Mouse (Mus musculus): Measurements from ENCODE around the gene Aspa. TPM values are rescaled to one million over a fixed set of nuclear protein-coding genes. Genes with fewer than 3 reads are reported as not detected.
"Not testable (repeated sequence)": the region's sequence is repeated elsewhere in the genome, so short reads cannot be mapped to it uniquely, and the experiment has no call there.

The Aspa gene
- polyA plus RNA-seq (2015; fragmentation: Nextera tagmentation; extraction: Ambion mirVana), result 0.94 and 1.3 TPM in 2 replicates

DNA sequence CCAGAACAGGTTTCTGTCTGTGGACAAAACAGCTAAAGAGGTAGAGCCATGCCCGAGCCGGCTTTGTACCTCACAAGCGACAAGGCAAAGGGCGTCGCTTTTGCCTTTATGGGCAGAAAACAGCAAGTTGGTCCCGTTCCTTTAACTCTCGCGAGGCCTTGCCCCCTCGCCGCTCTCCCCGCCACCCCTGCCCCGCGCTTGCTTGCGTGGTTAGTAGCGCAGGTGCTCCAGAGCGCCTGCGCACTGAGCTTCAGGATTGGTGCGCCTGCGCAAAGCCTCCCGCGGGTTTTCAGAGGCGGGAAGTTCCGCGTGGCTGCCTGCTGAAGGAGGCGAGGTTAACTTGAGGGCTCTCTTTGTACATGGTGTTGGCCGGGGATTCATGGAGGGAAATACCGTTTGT lies at the start of gene Aspa, which contains the start of the genes Gm49340 and Spata22:
Gene Aspa, minus strand, starts transcription at position 155 of the 400 bp plus-strand sequence.
Gene Gm49340, plus strand, starts transcription at position 300 of the 400 bp plus-strand sequence.
Gene Spata22, plus strand, starts transcription at position 300 of the 400 bp plus-strand sequence.
- no peaks in the 10 kb centered on the region for H3K27me3 ChIP-seq (replicated peaks)
- no peaks in the 10 kb centered on the region for H3K36me3 ChIP-seq
- 81% methylated on average over 27 of the region's 27 CpGs for WGBS
- H3K4me1 ChIP-seq (replicated peaks), result 0 out of 2 replicates have a peak, but pooled peaks cover 4% of the 10 kb centered on the region
- no peak within 1 kb of the TSS for H3K27ac ChIP-seq
- H3K4me2 ChIP-seq (replicated peaks), result no peak within 1 kb of the TSS
- no peak for ATAC-seq
- H3K9me3 ChIP-seq, result no peaks in the 10 kb centered on the region
- no peak within 1 kb of the TSS for H3K9ac ChIP-seq
- no peak within 1 kb of the TSS for H3K4me3 ChIP-seq (replicated peaks)

DNA sequence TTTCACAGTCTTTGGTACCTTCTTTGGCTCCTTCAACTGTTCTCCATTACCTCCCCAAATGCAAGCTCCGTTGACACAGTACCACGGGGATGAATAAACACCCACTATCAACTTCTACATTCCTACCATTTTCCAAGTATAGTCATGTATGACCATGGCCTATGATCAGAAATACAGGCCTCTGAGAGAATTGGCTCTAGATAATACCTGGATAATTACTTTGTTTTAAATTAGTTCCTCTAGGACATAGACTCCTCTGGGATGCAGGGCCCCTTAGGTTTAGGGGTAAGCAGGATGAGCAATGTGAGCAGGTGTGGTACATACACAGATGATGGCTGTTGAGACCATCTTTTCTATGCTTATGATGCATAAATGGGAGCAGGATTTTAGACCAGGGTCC lies 41.5 kb upstream of the Aspa start, which contains the start of gene Olfr376:
Gene Olfr376, plus strand, starts transcription at position 301 of the 400 bp plus-strand sequence.
- no peaks in the 10 kb centered on the region for H3K27me3 ChIP-seq (replicated peaks)
- H3K36me3 ChIP-seq, result no peaks in the 10 kb centered on the region
- WGBS, result 89% methylated on average over 2 of the region's 2 CpGs
- H3K27ac ChIP-seq, result no peak within 1 kb of the TSS
- no peaks in the 10 kb centered on the region for H3K4me1 ChIP-seq (replicated peaks)
- H3K4me3 ChIP-seq (replicated peaks), result no peak within 1 kb of the TSS
- ATAC-seq, result no peak
- no peak within 1 kb of the TSS for H3K9ac ChIP-seq
- H3K4me2 ChIP-seq (replicated peaks), result no peak within 1 kb of the TSS
- H3K9me3 ChIP-seq, result no peaks in the 10 kb centered on the region

DNA sequence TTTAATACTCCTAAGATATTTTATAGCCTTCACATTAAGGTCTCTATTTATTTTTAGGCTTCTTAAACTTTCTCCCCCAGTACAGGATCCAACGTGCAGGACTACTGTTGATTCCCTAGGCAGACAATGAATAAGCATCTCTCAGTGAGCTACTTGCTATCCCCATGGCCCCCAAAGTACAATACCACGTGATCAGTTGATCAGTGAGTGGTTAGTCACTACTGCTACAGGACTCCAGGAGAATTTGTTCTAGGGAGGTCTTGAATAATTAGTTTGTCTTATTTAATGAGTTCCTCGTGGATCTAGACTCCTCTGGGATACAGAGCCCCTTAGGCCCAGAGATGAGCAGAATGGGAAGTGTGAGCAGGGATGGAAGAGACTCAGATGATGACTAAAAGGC lies 21.1 kb upstream of the Aspa start, which contains the start of gene Olfr20:
Gene Olfr20, plus strand, starts transcription at position 301 of the 400 bp plus-strand sequence.
- no peaks in the 10 kb centered on the region for H3K9me3 ChIP-seq
- H3K9ac ChIP-seq, result no peak within 1 kb of the TSS
- H3K4me2 ChIP-seq (replicated peaks), result no peak within 1 kb of the TSS
- no peaks in the 10 kb centered on the region for H3K4me1 ChIP-seq (replicated peaks)
- no peak for ATAC-seq
- H3K4me3 ChIP-seq (replicated peaks), result no peak within 1 kb of the TSS
- 45% methylated on average over 3 of the region's 3 CpGs for WGBS
- no peaks in the 10 kb centered on the region for H3K27me3 ChIP-seq (replicated peaks)
- no peaks in the 10 kb centered on the region for H3K36me3 ChIP-seq
- no peak within 1 kb of the TSS for H3K27ac ChIP-seq

DNA sequence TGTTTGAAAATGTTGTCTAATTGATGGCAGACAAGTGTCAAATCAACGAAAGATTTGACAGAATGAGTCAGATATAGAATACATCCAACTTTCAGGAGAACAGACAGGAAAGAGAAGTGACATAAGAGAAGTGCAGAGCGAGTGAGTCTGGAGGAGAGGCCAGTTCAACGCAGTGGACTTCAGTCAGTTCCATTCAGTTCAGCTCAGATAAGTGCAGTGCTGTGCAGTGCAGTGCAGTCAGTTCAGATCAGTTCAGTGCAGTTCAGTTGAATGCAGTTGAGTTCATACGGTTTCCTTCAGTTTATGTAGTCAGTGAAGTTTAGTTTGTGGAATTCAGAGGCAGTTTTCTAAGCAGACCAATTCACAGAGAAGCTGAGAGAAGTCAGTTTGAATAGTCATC lies 7.5 kb upstream of the Aspa start:
- no peaks in the 10 kb centered on the region for H3K36me3 ChIP-seq
- H3K9ac ChIP-seq, result no peak overlapping the region
- no peak for ATAC-seq
- no peaks in the 10 kb centered on the region for H3K9me3 ChIP-seq
- H3K27ac ChIP-seq, result no peak overlapping the region
- no peaks in the 10 kb centered on the region for H3K27me3 ChIP-seq (replicated peaks)
- H3K4me2 ChIP-seq (replicated peaks), result no peak overlapping the region
- WGBS, result 79% methylated on average over 4 of the region's 4 CpGs
- no peak overlapping the region for H3K4me3 ChIP-seq (replicated peaks)
- H3K4me1 ChIP-seq (replicated peaks), result no peaks in the 10 kb centered on the region

DNA sequence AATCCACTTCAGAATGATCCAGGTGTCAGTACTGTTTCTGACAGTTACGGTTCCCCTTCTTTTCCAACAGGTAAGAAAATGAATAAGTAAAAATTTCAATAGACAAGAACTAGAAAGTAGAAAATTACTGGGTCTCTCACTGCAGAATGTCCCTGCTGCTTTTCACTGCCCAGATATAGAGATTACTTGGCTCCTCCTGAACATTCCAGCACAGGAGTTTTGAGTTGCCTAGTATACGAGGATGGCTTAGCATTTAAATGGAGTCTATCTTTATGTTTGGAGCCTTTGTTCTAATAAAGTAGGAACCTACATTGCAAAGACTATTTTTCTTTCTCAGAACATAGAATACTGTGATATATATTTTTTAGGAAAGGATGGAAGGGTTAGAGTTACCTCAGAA lies 4.0 kb upstream of the Aspa start:
- 67% methylated on average over 2 of the region's 2 CpGs for WGBS
- ATAC-seq, result no peak
- Histone ChIP-seq H3K4me1 (replicated peaks) (no peaks in the 10 kb centered on the region), H3K9me3 (no peaks in the 10 kb centered on the region), H3K27ac (no peak overlapping the region), H3K4me3 (replicated peaks) (no peak overlapping the region), H3K27me3 (replicated peaks) (no peaks in the 10 kb centered on the region), H3K36me3 (no peaks in the 10 kb centered on the region), H3K9ac (no peak overlapping the region), H3K4me2 (replicated peaks) (no peak overlapping the region)

DNA sequence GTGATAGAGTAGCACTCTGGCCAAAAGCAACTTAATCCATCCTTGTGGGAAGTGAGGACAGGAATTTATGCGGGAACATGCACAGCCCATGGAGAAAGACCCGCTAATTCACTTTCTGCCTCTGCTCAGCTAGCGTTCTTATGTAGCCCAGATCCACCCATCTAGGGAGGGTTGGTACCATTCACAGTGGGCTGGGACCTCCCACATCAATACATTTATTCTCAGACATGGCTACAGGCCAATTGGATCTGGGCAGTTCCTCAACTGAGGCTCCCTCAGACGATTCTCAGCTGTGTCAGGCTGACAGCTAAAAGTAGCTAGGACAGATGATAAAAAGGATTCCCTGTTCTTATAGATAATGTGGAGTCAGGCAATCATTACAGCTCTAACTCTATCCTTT lies 2.0 kb downstream of the Aspa start:
- no peaks in the 10 kb centered on the region for H3K36me3 ChIP-seq
- H3K9ac ChIP-seq, result no peak overlapping the region
- no peak overlapping the region for H3K27ac ChIP-seq
- 0 out of 2 replicates have a peak, but pooled peaks cover 4% of the 10 kb centered on the region for H3K4me1 ChIP-seq (replicated peaks)
- H3K27me3 ChIP-seq (replicated peaks), result no peaks in the 10 kb centered on the region
- H3K9me3 ChIP-seq, result no peaks in the 10 kb centered on the region
- 54% methylated on average over 4 of the region's 4 CpGs for WGBS
- no peak overlapping the region for H3K4me3 ChIP-seq (replicated peaks)
- peak; percentile 27 for ATAC-seq
- no peak overlapping the region for H3K4me2 ChIP-seq (replicated peaks)

DNA sequence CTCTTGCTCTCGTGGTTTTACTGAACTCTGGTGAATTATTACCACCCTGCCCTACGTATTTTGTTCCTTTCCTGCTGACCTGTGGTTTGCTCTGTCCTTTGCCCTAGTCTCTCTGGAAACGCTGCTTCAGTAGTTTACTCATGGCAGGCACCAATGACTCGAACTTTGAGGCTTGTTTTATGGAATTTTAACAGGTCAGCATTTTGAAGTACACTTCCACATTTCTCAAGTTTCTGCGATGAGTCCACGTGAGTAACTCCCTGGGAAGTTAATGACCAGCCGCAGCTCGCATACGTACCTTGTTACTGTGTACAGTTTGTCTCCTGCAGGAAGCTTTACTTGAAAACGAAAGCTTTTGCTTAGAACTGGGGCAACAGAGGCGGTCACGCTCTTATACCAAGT lies 2.9 kb downstream of the Aspa start:
- H3K27me3 ChIP-seq (replicated peaks), result no peaks in the 10 kb centered on the region
- H3K27ac ChIP-seq, result 0 out of 2 replicates have a peak overlapping the region, but pooled peaks have one; percentile 23
- H3K9me3 ChIP-seq, result no peaks in the 10 kb centered on the region
- WGBS, result 23% methylated on average over 12 of the region's 12 CpGs
- peak overlapping the region; percentile 37 for H3K4me2 ChIP-seq (replicated peaks)
- peak; percentile 94 for ATAC-seq
- no peaks in the 10 kb centered on the region for H3K36me3 ChIP-seq
- no peak overlapping the region for H3K4me3 ChIP-seq (replicated peaks)
- H3K9ac ChIP-seq, result no peak overlapping the region
- H3K4me1 ChIP-seq (replicated peaks), result 0 out of 2 replicates have a peak, but pooled peaks cover 4% of the 10 kb centered on the region

DNA sequence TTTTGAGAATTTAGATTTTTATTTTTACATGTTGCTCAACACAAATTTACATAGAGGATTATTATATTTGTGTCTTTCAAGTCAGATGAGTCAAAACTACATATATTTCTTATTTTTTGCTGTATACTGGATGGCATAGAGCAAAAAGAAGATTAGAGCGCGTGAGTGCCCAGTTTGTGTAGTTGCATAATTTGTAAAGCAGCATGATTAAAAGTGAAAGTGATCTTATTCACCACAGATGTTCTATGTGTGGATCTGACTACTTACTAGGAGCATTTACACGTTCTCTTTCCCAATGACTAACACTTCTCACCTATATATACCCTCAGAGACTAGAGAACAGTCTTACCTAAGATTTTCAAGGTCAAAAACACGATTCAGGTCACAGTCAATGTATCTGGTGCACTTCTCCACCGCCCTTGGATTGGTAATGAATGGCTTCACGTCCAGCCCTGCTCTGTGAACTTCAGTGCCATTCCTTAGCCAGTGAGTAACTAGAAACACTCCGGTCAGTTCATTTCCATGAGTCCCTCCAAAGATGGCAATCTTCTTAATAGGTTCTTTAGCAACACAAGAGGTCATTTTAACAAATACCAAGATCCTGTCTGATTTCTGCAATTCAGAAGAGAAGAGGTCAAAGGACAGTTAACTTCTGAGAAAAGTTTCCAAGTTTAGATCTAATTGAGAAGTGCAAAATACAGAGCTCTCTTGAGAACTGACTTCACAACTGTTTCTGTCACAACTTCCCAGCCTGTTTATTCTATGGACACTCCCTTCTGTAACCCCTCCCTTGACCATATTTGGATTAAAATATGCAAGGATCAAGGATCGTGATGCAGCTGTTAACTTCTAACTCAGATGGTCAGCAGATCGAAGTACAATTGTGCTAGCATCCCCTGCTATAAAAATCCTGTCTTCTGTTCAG lies 5.2 kb downstream of the Aspa start:
- Histone ChIP-seq H3K9ac (no peak overlapping the region), H3K36me3 (no peaks in the 10 kb centered on the region), H3K4me1 (replicated peaks) (0 out of 2 replicates have a peak, but pooled peaks cover 4% of the 10 kb centered on the region), H3K4me3 (replicated peaks) (no peak overlapping the region), H3K27me3 (replicated peaks) (no peaks in the 10 kb centered on the region), H3K4me2 (replicated peaks) (no peak overlapping the region), H3K27ac (no peak overlapping the region), H3K9me3 (no peaks in the 10 kb centered on the region)
- WGBS, result 64% methylated on average over 9 of the region's 9 CpGs
- no peak for ATAC-seq

DNA sequence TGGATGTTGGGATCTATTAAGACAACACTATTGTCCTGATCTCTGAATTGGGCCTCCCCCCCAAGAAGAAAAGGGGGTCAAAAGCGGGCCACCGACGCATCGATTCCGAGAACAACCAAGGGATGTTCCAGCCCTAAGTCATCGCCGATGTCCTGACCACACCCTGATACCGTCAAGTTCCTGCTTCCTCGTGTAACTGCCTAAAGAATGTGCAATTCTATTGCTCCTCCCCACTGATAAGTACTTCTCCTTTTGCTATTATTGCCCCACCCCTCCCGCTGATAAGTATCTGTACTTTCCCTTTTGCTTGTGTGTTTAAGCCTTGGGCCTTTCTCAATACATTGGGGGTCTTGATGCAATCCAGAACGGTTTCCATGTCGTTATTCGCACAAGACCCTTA lies 8.3 kb downstream of the Aspa start:
- H3K9ac ChIP-seq; H3K9me3 ChIP-seq; H3K27me3 ChIP-seq (replicated peaks); H3K36me3 ChIP-seq; H3K4me3 ChIP-seq (replicated peaks); H3K4me1 ChIP-seq (replicated peaks); H3K4me2 ChIP-seq (replicated peaks); H3K27ac ChIP-seq; ATAC-seq: not testable (repeated sequence)
- 89% methylated on average over 13 of the region's 13 CpGs for WGBS

DNA sequence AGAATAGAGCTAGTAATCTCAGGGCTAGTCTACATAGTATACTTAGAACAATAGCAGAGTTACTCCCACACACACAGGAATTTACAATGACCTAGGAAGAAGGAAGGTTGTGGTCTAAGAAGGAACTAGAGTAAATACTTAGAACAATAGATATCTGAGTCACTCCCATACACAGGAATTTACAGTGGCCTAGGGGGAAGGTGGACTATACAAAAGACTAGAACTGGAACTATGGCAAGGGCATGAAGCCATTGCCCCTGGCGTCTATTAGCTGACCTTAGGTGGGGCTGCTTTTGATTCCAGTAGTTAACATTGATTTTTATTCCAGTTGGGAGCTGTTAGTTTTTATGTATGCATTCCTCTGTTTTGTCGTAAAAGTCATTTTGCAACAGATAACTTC lies 10.8 kb downstream of the Aspa start:
- H3K36me3 ChIP-seq; H3K9me3 ChIP-seq; H3K4me3 ChIP-seq (replicated peaks); ATAC-seq; H3K27me3 ChIP-seq (replicated peaks); H3K27ac ChIP-seq; H3K9ac ChIP-seq; H3K4me1 ChIP-seq (replicated peaks); H3K4me2 ChIP-seq (replicated peaks): not testable (repeated sequence)
- WGBS, result 77% methylated on average over 2 of the region's 2 CpGs

DNA sequence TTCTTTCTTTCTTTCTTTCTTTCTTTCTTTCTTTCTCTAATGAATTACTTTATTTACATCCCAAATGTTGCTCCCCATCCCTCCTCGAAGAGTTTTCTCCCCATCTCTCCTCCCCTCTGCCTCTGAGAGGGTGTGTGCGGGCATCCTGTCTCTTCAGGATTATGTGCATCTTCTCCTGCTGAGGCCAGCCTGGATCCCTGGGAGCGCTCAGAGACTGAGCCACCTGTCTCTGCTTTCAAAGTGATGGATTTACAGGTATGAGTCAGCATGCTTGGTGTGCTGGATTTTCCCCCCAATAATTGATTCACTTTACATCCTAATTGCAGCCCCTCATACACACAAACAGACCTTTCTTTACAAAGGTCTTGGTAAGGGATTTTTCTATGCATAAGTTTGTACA lies 13.4 kb downstream of the Aspa start:
- no peak for ATAC-seq
- 46% methylated on average over 3 of the region's 3 CpGs for WGBS
- Histone ChIP-seq H3K27ac (no peak overlapping the region), H3K4me2 (replicated peaks) (no peak overlapping the region), H3K9me3 (no peaks in the 10 kb centered on the region), H3K27me3 (replicated peaks) (no peaks in the 10 kb centered on the region), H3K4me1 (replicated peaks) (no peaks in the 10 kb centered on the region), H3K9ac (no peak overlapping the region), H3K4me3 (replicated peaks) (no peak overlapping the region), H3K36me3 (no peaks in the 10 kb centered on the region)

DNA sequence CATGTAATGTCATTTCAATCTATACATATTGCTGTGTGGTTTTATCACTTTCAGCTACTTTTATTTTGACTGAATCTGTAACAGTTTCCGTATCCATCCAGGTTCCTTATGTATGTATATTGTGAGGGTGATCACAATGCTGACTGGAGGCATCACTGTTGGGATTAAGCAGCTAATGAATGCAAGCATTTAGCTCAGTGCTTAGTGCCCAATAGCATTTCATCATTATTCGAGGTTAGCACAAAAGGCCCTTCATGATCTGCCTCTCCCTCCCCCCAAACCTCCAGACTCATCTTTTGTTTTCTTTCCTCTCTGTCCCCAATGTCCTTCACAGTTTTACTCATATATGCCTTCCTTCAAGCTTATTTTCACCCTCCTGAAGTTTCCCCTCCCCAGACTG lies 26.3 kb downstream of the Aspa start:
- H3K4me2 ChIP-seq (replicated peaks), result no peak overlapping the region
- no peak overlapping the region for H3K27ac ChIP-seq
- no peaks in the 10 kb centered on the region for H3K9me3 ChIP-seq
- H3K27me3 ChIP-seq (replicated peaks), result no peaks in the 10 kb centered on the region
- no peaks in the 10 kb centered on the region for H3K36me3 ChIP-seq
- H3K9ac ChIP-seq, result no peak overlapping the region
- 70% methylated on average over 2 of the region's 2 CpGs for WGBS
- H3K4me3 ChIP-seq (replicated peaks), result no peak overlapping the region
- no peak for ATAC-seq
- no peaks in the 10 kb centered on the region for H3K4me1 ChIP-seq (replicated peaks)

All from intestine, embryonic 15.5 days (tissue).